Mouse (Mus musculus): ENCODE measurements at regions not wholly inside any gene's neighbourhood (a gene's known extent, or its start where the extent isn't known, plus 50 kb on each side); places are given as distances from the start of the nearest gene placed in this dataset.

DNA sequence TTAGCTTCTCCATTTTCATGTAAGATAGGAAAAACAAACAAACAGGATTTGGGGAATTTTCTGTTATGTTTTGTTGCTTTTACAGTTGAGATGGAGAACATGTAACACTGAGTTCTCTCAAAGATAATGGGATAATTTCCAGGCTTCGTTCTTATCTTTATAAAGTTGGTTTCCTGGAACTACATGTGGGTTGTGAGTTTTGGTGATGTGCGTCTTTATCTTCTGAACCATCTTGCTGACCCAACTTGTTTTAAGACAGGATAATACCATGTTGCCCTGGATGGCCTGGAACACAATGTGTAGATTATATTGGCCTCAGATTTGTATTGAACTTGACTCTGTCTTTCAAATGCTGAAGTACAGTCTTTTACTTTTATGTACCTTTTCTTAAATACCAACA lies 1394.0 kb downstream of the Zpld1 start:
- TF ChIP-seq CTCF (IDR thresholded peaks at IDR 0.05; ENCODE audit: extremely low read depth, insufficient read depth, low read length) (no peak), POLR2A (IDR thresholded peaks at IDR 0.05; ENCODE audit: extremely low read depth, insufficient read depth, low read length) (no peak)
